Mouse (Mus musculus) megakaryocyte, embryonic 14.5 days (primary cell): Measurements from ENCODE around the gene Tsc22d3.

Source experiments
- FLI1 ChIP-seq: IDR thresholded peaks from 2 replicates; pipeline ENCODE4 v1.6.1; 2012; ENCODE audit warnings: low read length, inconsistent platforms, mixed read lengths
- GATA1 ChIP-seq: IDR thresholded peaks from 3 replicates; pipeline ENCODE4 v1.6.1; 2012; ENCODE audit warnings: mixed read lengths, low read length, inconsistent platforms, borderline replicate concordance

- TF ChIP-seq FLI1 (no peak), GATA1 (no peak)
Measured at GRCm38 (mm10) chrX:140539111-140539680, 61.3 kb downstream of the Tsc22d3 start.
